Mouse (Mus musculus) cerebellum, postnatal 10 days (tissue): ENCODE data around the gene Bmx.

Source experiments
- DNase-seq, 2 experiments: peaks; one replicate each; pipeline ENCODE4 v3.0.0; 2021; ENCODE audit warnings: mixed read lengths in 2 of 2

The Bmx gene

GRCm38 (mm10) chrX:164173880-164174279 lies 84.1 kb downstream of the Bmx start:
- DNase-seq = no peak

- DNase-seq = no peak
Observed at GRCm38 (mm10) chrX:164171034-164171433, 87.0 kb downstream of the Bmx start.

DNA sequence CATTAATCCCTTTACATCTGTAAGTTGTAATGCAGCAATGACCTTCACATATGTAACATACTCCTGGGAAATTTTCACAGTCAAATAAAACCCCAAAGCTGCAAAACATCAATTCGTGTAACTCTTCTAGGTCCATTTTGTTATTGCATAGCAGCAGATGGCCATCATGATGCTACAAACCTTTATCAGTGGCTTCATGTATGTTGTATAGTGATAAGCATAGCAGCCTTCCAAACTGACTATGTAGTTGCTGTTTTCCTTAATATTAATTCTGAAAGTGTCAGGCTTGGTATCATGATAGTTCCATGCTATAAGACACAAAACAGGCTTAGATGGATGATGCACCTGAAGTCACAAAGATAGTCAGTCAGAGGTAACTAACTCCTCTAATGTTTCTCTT lies 93.3 kb downstream of the Bmx start:
- no peak for DNase-seq

DNA sequence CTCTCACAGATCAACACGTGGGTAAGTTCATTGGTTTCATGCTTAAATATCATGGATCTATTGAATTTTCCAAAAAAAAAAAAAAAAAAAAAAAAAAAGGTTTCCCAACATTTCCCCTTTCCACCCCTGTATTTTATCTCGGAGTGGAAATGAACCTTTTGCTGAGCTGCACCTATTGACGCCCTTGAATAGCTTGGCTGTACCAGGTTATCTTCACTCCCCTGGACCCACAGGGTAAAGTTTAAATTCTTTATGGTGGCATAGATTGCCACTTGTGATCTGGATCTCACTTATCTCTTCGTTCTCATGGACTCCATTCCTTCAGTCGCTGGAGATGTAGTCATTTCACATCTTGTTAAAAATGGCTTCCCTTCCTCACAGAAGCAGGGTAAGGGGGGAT lies 103.4 kb downstream of the Bmx start:
- DNase-seq = no peak

DNA sequence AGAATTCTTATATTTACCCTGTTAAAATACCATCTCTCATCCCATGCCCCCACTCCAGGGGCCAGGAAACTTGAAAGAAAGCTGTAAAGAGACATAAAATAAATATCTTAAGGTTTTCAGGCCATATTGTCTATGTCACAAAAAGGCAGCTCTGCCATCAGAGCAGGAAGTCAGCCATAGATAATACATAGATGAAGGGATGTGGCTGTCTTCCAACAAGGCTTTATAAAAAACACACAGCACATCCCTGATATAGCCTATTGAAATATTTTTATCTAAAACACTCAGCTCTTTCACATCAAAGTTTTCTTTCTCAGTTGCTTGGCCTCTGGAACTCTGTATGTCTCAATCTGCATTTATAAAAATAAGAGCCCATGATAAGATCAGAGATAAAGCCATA lies 104.4 kb downstream of the Bmx start:
- DNase-seq = no peak

GRCm38 (mm10) chrX:164152703-164153102 lies 105.3 kb downstream of the Bmx start:
- no peak for DNase-seq

- no peak for DNase-seq
Observed at GRCm38 (mm10) chrX:164145463-164146250, 112.3 kb downstream of the Bmx start.
